Mouse (Mus musculus): Measurements from ENCODE around the gene Klhdc9.

Gene Klhdc9

DNA sequence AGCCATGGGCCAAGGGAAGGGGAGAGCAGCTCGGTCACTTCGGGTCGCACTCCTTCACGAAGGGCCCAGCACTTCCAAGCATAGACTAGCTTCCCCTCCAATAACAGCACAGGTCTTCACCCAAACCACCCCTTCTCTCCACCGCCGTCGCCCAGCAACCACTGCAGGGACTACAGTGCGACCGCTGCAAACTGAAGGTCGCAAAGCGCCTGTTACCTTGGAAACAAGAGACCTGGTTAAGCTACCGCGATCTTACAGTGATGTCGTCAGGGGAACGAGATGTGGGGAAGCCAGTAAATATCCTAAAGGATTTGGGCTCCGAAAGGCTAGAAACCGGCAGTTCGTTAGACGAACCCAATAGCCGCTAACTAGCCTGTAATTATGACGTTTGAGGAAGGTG lies at the start of gene Klhdc9:
Klhdc9 (minus strand) TSS at position 143 of the 400 bp plus-strand sequence.
- DNase-seq (ENCODE audit: low read depth, low spot score) = peak; percentile 98

DNA sequence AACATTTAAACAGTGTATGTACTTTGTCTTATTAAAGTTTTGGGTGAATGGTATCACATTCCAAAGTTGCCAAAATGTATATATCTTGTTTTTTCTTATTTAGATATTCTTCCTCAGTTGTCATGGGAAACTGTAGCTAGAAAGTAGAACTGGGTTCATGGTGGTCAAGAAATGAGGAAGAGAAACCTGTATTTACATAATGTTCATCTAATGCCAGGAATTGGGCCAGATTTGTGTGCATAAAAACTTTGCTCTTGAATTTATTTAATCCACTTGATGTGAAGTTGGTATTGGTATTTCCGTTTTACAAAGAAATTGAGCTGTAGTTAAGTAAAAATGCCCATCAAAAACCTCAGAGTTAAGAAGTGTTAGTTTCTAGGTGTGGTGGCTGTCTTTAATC lies 49.6 kb upstream of the Klhdc9 start:
- DNase-seq (ENCODE audit: low read depth, low spot score) = no peak

DNA sequence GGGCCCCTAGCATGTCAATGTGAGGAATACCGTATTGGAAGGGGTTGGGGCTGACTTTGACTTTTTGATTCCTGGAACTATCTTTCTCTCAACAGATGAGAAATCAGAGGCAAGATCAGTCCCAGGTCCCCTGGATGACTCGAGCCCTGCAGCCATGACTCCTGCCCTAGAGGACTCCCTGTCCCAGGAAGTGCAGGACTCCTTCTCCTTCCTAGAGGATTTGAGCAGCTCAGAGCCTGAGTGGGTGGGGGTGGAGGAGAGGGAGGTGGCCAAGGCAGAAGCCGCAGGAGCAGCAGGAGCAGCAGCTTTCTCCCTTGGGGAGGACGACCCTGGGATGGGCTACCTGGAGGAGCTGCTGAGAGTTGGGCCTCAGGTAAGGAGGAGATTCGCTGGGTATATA lies 46.7 kb upstream of the Klhdc9 start:
- no peak for DNase-seq (ENCODE audit: low read depth, low spot score)

DNA sequence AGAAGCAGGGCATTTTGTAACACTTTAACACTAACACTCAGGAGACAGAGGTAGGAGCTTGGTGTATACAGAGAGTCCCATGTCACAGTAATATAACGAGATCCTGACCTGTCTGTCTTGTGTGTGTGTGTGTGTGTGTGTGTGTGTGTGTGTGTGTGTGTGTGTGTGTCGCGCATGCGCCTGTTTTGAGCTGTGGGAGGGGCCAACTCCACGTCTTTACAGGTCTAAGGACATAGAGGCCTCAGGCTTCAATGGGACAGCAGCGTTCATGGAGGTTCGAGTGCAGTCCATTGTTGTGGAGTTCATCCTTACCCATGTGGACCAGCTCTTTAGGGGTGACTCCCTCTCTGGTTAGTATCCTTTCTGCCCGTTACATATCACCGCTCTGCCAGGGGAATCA lies 42.4 kb upstream of the Klhdc9 start:
- DNase-seq (ENCODE audit: low read depth, low spot score) = no peak

DNA sequence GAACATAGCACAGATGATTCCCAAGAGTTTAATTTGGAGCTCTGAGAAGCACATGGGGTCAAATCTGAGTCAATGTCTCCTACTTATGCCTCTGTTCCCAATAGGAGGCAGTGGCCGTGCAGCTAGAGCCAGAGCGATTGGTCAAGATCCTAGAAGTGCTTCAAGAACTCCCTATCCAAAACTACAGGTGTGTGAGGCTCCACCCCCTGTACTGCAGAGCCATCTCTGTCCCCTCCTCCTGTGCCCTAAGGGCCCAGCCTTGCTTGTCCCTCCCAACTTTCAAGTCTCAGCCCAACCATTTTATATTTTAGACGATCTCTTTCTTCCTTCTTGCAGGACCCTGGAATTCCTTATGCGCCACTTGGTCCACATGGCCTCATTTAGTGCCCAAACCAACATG lies 41.2 kb upstream of the Klhdc9 start:
- no peak for DNase-seq (ENCODE audit: low read depth, low spot score)

DNA sequence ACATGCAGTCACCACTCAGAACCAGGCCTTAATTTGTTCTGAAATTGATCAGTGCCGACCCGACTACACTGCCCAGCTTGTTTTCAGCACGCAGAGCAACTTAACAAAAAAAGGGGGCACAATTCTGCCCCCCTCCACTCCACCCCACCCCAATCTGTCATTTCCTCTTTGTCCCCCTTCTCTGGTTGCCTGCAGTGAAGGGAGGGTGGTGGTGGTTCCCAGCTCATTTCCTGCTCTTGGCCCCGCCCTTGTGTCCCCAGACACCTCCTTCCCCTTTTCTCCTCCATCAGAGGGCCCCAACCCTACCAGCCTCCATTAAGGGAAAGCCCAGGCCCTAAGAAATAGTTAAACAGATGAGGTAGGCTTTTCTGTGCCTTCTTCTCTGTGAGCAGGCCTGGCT lies 29.5 kb upstream of the Klhdc9 start:
- DNase-seq (ENCODE audit: low read depth, low spot score) = no peak

DNA sequence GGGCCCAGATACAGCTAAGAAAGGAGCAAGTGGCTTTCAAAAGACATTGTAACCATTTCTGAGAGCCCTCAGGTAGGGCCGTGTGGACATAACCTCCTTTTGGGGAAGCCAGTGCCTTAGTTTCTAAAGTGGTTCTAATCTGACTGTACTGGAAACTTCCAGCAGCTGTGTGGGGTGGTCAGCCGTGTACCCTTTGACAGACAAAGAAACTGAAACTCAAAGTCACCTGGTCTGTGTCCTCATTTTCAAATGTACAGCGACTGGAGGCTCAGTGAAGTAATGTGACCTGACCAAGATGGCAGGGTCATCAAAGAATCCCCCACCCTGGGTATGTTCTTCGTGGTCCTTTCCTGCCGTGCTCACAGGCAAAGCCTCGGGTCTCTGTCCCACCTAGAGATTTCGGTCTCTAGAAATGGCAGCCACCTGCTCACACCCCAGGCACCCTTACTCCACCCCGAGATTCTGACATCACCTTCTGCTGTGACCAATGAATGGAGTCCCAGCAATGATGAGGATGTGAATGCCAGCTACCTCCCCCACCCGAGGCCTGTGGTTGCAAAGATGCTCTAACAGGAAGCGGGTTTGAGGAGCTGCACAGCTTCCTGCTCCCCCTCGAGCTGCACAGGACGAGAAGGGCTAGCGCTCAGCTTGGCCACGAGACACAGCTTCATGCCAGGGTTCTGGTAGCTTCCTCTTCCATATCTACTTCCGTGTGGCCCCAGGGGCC lies 27.9 kb upstream of the Klhdc9 start, which contains the start of gene Arhgap30:
Arhgap30 (plus strand) TSS at position 579 of the 727 bp plus-strand sequence.
- peak; percentile 32 for DNase-seq (ENCODE audit: low read depth, low spot score)

DNA sequence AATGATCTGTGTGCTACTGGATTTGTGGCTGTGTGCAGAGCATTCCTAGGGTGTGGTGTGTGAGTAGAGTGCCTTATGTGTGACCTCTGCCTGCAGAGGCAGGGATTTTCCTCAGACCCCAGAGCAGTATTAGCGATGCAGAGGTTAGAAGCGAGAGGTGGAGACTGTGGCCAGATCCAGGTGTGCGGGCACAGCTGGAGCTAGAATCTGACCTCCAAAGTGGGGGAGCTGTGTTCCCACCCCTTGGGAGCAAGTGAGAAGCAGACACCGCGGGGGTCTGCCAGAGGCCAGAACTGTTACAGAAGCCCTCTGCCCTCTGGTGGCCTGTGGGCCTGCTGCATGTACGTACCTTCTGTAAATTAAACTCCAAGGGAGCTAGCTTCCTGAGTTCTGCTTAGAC lies 26.5 kb upstream of the Klhdc9 start:
- no peak for DNase-seq (ENCODE audit: low read depth, low spot score)

DNA sequence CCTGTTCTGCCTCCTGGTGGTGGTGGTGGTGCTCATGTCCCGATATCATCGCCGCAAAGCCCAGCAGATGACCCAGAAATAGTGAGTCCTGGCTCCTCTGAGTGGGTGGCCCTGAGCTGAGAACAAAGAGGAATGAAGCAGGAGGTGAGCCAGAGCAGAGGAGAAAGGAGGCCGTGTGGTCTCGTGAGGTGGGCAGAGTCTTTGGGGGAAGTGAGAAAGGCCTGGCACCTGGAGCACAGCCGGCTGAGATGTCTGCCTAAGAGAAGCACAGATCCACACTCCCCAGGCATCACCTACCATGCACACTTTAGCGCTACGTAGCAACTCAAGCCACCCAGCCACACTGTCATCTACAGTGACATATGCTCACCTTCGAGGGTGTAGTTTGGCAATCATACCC lies 24.6 kb upstream of the Klhdc9 start:
- DNase-seq (ENCODE audit: low read depth, low spot score) = no peak

DNA sequence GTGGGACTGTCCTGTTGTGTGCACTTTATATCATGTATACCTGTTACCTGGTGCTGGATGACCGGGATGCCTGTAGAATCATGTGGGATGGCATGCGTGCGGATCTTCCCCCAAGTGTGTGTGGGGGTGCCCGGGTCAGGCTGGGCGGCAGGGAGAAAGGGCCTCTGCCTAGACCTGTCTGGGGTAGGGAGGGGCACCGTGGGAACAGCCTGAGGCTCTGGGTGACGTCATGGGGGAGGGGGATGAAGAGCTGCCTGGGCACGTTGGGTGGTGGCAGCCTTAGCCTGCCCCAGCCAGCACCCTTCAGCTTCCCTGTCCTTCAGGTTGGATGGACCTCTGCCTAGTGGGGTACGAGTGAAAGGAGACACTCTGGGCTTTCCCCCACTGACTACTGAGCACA lies 23.8 kb upstream of the Klhdc9 start:
- no peak for DNase-seq (ENCODE audit: low read depth, low spot score)

DNA sequence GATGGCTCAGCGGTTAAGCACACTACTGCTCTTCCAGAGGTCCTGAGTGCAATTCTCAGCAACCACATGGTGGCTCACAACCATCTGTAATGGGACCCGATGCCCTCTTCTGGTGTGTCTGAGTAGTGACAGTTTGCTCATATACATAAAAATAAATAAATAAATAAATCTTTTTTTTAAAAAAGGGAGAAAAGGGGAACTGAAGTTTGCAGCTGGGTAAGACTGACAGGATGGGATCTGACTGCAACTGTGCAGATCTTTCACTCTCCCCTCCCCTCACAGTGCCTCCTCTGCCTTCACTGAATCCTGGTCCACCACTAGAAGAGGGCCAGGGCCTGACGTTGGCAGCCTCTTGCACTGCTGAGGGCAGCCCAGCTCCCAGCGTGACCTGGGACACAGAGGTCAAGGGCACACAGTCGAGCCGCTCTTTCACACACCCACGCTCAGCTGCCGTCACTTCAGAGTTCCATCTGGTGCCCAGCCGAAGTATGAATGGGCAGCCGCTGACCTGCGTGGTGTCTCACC lies 21.6 kb upstream of the Klhdc9 start:
- no peak for DNase-seq (ENCODE audit: low read depth, low spot score)

DNA sequence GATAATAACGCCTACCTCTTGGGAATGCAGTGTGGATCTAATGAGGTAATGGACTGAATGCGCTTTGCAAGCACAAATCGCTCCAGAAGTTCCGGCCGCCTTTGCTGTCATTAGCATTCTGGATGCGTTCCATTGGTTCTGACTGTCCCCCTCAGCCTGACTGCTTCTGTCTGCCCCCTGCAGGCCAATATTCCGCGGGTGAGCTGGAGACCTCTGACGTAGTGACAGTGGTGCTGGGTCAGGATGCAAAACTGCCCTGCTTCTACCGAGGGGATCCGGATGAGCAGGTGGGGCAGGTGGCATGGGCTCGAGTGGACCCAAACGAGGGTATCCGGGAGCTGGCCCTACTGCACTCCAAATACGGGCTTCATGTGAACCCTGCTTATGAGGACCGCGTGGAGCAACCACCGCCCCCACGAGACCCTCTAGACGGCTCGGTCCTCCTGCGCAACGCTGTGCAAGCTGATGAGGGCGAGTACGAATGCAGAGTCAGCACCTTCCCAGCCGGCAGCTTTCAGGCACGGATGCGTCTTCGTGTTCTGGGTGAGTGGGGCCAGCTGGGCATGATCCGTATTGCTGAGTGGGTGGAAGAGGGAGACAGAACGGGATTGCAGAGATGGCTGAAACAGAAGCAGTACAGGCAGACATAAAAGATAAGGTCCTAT lies 19.5 kb upstream of the Klhdc9 start:
- peak; percentile 56 for DNase-seq (ENCODE audit: low read depth, low spot score)

DNA sequence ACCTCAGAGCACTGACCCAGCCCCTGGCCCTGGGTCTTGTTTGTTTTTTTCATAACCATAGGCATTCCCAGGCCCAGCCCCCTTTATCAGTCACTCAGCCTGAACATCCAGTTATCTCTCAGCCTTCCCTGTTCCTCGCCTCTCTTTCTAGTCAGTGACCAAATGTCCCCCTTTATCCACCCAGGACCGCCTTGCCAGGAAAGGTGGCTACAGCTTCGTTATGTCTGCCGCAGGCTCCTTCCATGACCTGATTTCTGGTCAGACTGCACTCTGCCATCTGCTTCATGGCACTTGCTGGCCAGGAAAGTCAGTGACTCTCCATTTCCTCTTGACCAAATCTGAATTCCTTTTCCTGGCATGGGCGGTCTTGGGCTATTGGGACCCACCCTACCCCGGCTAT lies 17.7 kb upstream of the Klhdc9 start:
- DNase-seq (ENCODE audit: low read depth, low spot score) = no peak

DNA sequence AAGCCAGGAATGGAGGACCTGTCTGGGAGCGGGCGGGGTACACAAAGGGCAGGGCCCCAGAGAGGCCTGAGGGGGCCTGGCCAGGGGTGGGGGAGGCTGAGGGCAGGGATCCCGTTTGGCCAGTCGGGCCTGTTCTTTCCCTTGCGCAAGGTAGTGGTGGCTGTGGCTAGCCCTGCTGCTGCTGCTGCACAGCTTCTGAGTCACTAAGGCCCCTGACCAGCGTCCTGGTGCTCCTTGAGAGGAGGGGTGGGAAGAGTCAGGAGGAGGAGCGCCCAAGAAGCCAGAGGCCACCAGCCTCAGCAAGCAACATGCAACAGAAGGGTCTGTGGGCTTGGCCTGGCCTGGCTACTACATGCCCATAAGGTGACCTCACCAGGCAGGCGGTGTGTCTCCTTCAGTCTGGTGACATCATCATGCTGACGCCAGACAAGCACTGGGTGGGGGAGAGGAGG lies 15.1 kb upstream of the Klhdc9 start:
- DNase-seq (ENCODE audit: low read depth, low spot score) = no peak

DNA sequence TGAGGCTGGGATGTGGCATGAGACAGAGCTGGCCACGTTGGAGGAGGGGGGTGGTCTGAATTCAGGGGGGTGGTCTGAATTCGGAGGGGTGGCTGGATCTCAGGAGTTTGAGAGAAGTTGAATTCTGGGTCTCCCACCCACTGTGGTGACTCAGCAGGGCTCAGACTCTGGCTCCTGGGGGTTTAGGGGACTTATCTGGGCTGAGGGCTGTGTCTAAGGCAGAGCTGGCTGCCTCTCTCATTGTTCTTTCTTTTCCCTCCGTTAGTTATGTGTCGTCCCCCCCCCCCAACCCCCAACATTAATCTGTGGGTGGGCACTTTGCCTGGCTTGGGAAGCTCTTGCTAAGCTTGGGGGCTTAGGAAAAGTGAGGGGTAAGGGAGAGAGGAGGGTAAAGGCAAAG lies 13.3 kb upstream of the Klhdc9 start:
- DNase-seq (ENCODE audit: low read depth, low spot score) = no peak

DNA sequence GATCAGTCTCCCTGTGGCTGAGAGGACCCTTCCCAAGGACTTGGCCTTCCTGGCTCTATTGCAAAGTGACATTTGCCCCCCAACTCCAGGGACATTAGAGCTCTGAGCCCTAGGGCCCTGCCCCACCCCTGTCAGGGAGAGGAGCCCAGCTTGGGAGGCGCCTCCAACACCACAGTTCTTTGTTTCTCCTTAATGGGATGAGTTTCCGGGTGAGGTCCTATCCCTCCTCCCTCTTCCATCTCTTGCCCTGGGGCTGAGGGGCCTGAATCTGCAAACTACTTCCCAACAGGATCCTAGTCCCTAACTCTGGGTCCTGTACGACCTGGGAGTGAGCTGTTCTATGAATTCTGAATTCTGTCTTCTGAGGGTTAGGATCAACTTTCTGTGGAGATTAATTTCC lies 12.3 kb upstream of the Klhdc9 start:
- DNase-seq (ENCODE audit: low read depth, low spot score) = no peak

DNA sequence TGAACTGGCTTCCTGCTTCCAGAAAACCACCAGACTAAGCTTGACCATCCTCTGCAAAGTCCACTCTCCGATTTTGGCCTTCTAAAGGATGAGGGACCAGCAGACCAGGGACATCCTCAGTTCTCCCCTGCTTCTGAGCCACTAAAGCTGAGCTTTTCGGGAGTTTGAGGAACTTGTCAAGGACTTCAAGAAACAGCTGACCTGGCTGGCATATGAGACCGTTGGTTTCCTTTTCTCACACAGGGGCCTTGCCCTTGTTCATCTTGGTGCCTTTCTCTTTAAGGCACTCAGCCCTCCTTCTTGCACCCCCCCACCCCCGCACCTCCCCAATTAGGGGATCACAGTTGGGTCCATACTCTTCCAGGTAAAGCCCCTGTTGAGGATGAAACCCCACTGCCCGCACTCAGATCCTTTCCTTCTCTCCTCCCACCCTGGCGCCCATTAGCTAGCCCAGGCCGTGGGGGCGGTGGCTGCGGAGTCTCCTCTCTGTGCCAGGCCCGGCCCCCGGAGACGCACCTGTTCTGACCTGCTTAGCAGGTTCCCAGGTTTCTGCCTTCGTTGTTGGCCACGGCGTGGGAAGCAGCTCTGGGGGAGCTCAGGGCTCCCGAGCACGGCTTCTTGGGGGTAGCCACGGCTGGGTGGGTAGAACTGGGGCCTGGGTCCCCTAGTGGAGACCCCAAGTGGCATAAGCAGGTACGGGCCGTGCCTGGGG lies 9.4 kb upstream of the Klhdc9 start, which contains the start of gene Nectin4:
Nectin4 (plus strand) TSS at position 255 of the 712 bp plus-strand sequence.
- no peak for DNase-seq (ENCODE audit: low read depth, low spot score)

DNA sequence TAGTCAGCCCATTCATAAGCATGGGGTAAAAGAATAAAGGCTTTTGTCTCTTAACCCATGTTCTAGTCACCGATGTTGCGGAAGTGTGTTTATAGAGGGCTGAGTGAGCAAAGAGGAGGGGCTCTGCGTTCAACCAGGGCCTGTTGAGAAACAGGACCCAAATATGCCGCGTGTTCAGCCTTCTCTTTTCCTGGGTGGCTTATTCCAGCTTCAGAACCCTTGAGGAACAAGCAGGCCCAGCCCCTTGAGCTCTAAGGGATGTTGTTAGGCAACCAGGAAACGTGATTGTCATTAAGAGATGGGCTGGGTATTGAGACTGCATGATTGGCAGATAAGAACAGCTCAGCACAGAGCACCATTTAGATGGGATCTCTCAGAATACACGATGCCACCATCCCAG lies 5.3 kb upstream of the Klhdc9 start:
- DNase-seq (ENCODE audit: low read depth, low spot score) = no peak

DNA sequence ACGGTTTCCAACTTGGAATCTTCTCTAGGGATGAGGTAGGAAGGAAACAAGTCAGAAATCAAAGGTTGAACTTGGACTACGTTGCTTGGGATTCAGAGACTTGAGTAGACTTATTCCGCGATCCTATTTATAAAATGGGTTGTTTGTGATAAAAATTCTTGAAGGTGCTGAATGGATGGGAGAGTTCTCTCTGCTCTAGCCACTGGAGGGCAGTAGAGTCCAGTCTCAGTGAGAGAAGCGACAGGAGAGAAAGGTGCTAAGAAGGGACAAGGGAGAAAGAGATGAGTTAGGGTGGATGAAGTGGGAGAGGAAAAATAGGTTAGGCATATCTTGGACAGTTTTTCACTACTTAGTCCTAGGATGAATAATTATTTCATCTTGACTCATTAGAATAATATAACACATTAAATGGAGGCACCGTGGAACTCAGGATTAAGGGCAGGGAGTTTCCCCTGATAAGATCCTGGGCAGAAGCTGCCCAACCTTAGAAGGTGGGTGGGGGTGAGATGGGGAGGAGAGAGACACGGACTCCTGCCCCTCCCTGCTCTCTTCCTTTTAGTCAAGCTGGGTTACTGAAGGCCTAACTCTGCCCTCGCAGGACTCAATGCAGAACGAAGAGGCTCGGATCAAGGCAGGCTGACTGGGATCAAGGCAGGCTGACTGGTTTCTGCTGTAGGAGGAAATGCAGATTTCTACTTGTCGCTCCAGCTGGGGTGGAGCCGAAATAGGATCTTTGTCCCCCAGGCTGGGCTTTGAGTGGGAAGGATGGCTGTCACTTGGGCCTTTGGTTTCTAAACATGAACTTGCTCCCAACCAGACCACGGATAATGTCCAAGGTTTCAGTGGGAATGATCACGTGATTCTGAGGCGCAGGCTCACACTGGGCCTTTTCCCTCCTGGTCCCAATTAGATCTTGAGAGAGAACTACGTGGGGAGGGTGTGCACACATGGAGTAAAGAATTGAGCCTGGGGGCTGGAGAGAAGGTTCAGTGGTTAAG lies 807 bp upstream of the Klhdc9 start:
- DNase-seq (ENCODE audit: low read depth, low spot score) = peak; percentile 88

DNA sequence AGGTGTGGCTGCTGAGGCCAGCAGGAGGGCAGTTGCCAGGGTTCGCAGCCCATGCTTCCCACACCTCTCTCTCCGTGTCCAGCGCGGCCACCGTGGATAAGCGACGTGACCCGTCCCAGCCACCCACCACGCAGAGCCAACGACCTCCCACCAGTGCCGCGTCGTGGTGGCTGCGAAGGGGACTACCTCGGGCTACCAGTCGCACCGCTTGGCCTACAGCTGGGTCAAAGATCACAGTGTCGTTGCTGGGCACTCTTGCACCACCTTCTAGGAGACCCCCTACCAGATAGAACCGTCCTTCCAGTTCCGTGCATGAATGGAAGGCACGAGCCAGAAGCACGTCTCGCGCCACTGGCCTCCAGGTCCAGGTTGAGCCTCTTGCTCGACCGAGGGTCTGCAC lies 345 bp downstream of the Klhdc9 start:
- no peak for DNase-seq (ENCODE audit: low read depth, low spot score)

DNA sequence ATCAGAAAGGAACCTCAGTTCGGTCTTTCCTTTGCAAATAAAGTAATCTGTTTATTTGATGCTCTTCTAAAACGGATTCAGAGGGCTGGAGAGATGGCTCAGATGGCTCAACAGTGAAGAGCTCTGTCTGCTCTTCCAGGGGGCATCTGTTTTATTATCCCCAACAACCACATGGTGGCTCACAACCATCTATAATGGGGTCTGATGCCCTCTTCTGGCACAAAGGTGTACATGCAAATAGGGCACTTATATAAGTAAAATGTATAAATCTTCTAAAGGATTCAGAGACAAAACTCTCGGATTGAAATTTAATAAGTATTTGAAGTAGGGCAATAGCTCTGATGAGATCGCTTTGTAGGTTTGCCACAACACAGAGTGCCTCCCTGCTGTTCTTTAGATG lies 2.2 kb downstream of the Klhdc9 start:
- DNase-seq (ENCODE audit: low read depth, low spot score) = no peak
